Mouse (Mus musculus) forebrain, embryonic 14.5 days (tissue): ENCODE results near the gene Gm20403. TPM values are rescaled to one million over a fixed set of nuclear protein-coding genes. Genes with fewer than 3 reads are reported as not detected.

Source experiments
- ATAC-seq: fragments of 200-750 bp; cut with Nextera tagmentation; 2 replicates; pipeline ENCODE4 v1.8.0; 2017; ENCODE audit warnings: mild to moderate bottlenecking, moderate library complexity
- DNase-seq: peaks from one replicate; pipeline ENCODE4 v3.0.0-alpha.2; 2015; ENCODE audit warnings: low spot score
- H3K27ac ChIP-seq: fragments of 300-500 bp; sonication (generic); 2 replicates; pipeline ENCODE4 v1.5.1; 2014; ENCODE audit warnings: low read depth, mild to moderate bottlenecking, control low read depth, low read length, moderate library complexity
- H3K27me3 ChIP-seq: fragments of 300-500 bp; sonication (generic); replicated peaks from 2 replicates; pipeline ENCODE4 v1.6.1; 2014; ENCODE audit warnings: low read length, control low read depth, mixed read lengths; ENCODE audit not compliant: control insufficient read depth, insufficient read depth
- H3K36me3 ChIP-seq: fragments of 300-500 bp; sonication (generic); 2 replicates; pipeline ENCODE4 v1.6.1; 2014; ENCODE audit warnings: low read length, control low read depth; ENCODE audit not compliant: control insufficient read depth, insufficient read depth
- H3K4me1 ChIP-seq: fragments of 300-500 bp; sonication (generic); 2 replicates; pipeline ENCODE4 v1.6.1; 2014; ENCODE audit warnings: antibody characterized with exemption, low read length, control low read depth; ENCODE audit not compliant: control insufficient read depth, insufficient read depth
- H3K4me2 ChIP-seq: fragments of 300-500 bp; sonication (generic); 2 replicates; pipeline ENCODE4 v1.6.1; 2014; ENCODE audit warnings: mild to moderate bottlenecking, control low read depth, low read length
- H3K4me3 ChIP-seq: fragments of 300-500 bp; sonication (generic); 2 replicates; pipeline ENCODE4 v1.5.1; 2014; ENCODE audit warnings: low read depth, low read length, control low read depth
- H3K9ac ChIP-seq: fragments of 300-500 bp; sonication (generic); 2 replicates; pipeline ENCODE4 v1.6.1; 2014; ENCODE audit warnings: mild to moderate bottlenecking, low read length, control low read depth, moderate library complexity
- H3K9me3 ChIP-seq: fragments of 300-500 bp; sonication (generic); replicated peaks from 2 replicates; pipeline ENCODE4 v1.6.1; 2016; ENCODE audit warnings: low read length, control low read depth, mixed read lengths; ENCODE audit not compliant: control insufficient read depth
- WGBS: fragments of 180-500 bp; shearing (Covaris S2); extraction: QIAGEN DNeasy Blood & Tissue Kit; methylation state at CpG from one replicate; pipeline ENCODE4 v1.1.7; 2014; 5-methylcytosine and 5-hydroxymethylcytosine counted together
- polyA plus RNA-seq: library from polyadenylated mRNA; unstranded; fragments of >200 nt; fragmentation: Nextera tagmentation; extraction: Ambion mirVana; gene quantifications from 2 replicates; pipeline ENCODE4 v1.2.1, GENCODE M21; 2014

The Gm20403 gene
- polyA plus RNA-seq, 1 experiment from 2014 or later: not detected

DNA sequence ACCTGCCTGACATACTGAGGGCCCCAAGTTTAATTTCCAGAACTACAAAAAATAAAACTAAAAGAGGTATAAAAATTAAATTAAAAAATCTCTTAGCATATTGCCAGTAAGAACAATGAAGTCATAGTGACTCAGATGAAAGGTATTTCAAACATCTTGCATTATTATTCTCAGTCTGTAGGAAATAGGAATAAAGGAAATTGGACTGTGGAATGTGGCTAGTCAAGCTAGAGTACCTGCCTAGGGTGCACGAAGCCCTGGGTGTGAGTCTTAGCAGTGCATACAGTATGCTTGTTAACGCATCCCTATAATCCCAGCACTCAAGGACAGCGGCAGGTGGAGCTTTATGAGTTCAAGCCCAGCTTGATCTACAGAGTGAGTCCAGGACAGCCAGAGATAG is 9.6 kb upstream of the Gm20403 start:
- H3K9me3 ChIP-seq: no peaks in the 10 kb centered on the region
- 81% methylated on average over 3 of the region's 3 CpGs for WGBS
- no peaks in the 10 kb centered on the region for H3K4me1 ChIP-seq
- H3K9ac ChIP-seq: no peak overlapping the region
- DNase-seq (no peak), ATAC-seq (no peak)
- H3K27me3 ChIP-seq: no peaks in the 10 kb centered on the region
- no peak overlapping the region for H3K27ac ChIP-seq
- H3K4me3 ChIP-seq: no peak overlapping the region
- no peaks in the 10 kb centered on the region for H3K36me3 ChIP-seq
- H3K4me2 ChIP-seq: no peak overlapping the region

DNA sequence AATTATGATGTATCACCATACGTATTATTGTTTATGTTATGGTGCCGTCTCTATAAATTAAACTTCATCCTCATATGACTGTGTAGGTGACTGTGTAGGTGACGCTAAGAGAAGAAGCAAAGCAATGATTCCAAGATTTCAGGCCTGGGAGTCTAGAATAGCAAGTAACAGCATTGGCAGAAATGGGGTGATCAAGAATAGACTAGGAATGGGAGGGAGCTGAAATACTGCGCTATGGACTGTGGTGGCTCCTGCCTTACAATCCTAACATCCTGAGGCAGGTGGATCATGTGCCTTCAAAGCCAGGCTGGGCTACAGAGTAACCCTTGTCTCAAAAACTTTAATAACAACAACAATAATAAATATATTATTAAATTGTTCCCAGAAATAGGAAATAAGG is 8.1 kb upstream of the Gm20403 start:
- H3K9ac ChIP-seq: no peak overlapping the region
- H3K27me3 ChIP-seq: no peaks in the 10 kb centered on the region
- H3K4me3 ChIP-seq: no peak overlapping the region
- ATAC-seq (no peak), DNase-seq (no peak)
- no peaks in the 10 kb centered on the region for H3K9me3 ChIP-seq
- no peaks in the 10 kb centered on the region for H3K4me1 ChIP-seq
- H3K36me3 ChIP-seq: no peaks in the 10 kb centered on the region
- no peak overlapping the region for H3K4me2 ChIP-seq
- WGBS: 91% methylated on average over 4 of the region's 4 CpGs
- no peak overlapping the region for H3K27ac ChIP-seq

DNA sequence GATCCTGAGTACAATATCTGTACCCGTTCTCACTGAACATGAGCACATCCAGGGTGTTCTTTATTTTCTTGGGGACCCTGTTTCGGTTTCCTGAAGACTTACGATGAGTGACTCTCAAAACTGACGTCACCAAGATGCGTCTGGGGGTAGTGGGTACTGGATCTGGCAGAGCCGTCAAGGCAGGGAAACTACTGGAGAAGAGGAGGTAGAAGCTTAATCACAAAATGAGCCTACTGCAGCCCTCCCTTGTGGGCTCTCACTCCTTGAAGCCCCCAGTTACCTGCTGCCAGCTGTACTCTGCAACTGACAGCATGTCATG is 7.7 kb upstream of the Gm20403 start:
- Histone ChIP-seq H3K4me1 (no peaks in the 10 kb centered on the region), H3K27me3 (no peaks in the 10 kb centered on the region), H3K36me3 (no peaks in the 10 kb centered on the region), H3K9ac (no peak overlapping the region), H3K27ac (no peak overlapping the region), H3K4me3 (no peak overlapping the region), H3K9me3 (no peaks in the 10 kb centered on the region), H3K4me2 (no peak overlapping the region)
- ATAC-seq: no peak
- 85% methylated on average over 6 of the region's 6 CpGs for WGBS
- no peak for DNase-seq

DNA sequence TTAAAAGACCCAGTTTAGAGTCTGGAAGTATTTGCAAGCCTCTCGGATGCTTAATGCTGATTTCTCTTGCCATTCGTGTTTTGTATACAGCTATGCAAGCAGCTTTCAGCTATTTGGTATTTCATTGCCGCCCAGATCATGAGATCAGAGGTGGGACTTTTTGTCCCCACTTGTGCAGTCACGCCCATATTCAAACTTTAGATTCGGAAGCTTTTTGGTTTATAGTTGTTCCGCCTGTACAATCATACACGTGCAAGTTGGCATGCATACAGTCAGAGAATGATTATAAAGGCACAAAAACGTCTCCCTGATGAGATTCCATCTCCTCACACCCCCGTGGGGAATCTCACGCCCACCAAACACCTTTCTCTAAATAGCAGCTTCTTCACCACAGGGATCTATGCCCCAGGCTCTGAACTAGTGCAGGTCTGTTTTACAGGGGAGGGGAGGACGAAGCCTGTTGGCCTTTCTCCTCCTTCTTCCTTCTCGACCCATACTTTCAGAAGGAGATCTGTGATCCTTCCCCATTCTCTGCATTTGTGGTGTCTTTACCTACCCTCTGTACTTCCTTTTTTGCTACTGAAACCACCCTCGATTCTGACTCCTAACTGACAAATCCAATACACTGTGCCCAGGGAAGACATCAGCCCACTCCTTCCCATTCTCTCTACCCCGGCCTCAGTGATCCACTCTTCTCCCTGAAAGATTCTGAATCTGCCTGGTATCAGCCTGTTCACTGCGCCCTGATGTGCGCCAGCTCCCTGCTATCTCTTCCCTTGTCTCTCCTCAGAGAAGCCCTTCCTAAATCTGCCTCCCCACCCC is 7.1 kb upstream of the Gm20403 start:
- no peaks in the 10 kb centered on the region for H3K36me3 ChIP-seq
- ATAC-seq: no peak
- H3K4me3 ChIP-seq: no peak overlapping the region
- H3K9me3 ChIP-seq: no peaks in the 10 kb centered on the region
- DNase-seq: no peak
- H3K27ac ChIP-seq: no peak overlapping the region
- H3K9ac ChIP-seq: no peak overlapping the region
- no peak overlapping the region for H3K4me2 ChIP-seq
- 72% methylated on average over 16 of the region's 16 CpGs for WGBS
- no peaks in the 10 kb centered on the region for H3K4me1 ChIP-seq
- no peaks in the 10 kb centered on the region for H3K27me3 ChIP-seq

- H3K9me3 ChIP-seq: no peaks in the 10 kb centered on the region
- no peak overlapping the region for H3K27ac ChIP-seq
- 96% methylated on average over 3 of the region's 3 CpGs for WGBS
- H3K36me3 ChIP-seq: no peaks in the 10 kb centered on the region
- no peak overlapping the region for H3K4me3 ChIP-seq
- ATAC-seq: no peak
- no peaks in the 10 kb centered on the region for H3K27me3 ChIP-seq
- H3K9ac ChIP-seq: no peak overlapping the region
- no peak overlapping the region for H3K4me2 ChIP-seq
- H3K4me1 ChIP-seq: no peaks in the 10 kb centered on the region
- no peak for DNase-seq
These were observed 6.5 kb upstream of the Gm20403 start for GRCm38 (mm10) chr12:54992814-54993213.

- DNase-seq: no peak
- no peak overlapping the region for H3K9ac ChIP-seq
- no peak overlapping the region for H3K4me3 ChIP-seq
- H3K27me3 ChIP-seq: no peaks in the 10 kb centered on the region
- no peaks in the 10 kb centered on the region for H3K36me3 ChIP-seq
- no peak overlapping the region for H3K27ac ChIP-seq
- 79% methylated on average over 4 of the region's 4 CpGs for WGBS
- ATAC-seq: no peak
- H3K9me3 ChIP-seq: no peaks in the 10 kb centered on the region
- no peak overlapping the region for H3K4me2 ChIP-seq
- peaks cover 2% of the 10 kb centered on the region; the same call in 1 of the 2 replicates for H3K4me1 ChIP-seq
These were observed 2.1 kb upstream of the Gm20403 start for GRCm38 (mm10) chr12:54988323-54988850.

DNA sequence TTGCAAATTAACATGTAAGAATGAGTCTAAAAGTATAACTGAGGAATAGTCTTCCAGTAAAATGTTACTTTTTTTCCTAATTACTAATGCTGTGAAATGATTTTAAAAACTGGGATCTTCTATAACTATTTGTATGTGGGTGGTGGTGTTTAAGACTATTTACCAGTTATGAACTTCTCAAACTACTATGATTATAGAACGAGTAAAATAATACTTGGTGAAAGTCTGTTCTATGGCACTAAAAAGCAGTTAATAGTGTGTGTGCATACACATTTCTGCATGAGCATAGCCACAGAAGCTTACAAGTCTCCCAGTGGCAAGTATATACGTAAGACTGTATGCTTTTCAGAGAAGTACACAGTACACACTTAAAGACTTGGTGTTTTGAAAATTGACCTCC is 827 bp upstream of the Gm20403 start:
- no peaks in the 10 kb centered on the region for H3K36me3 ChIP-seq
- H3K4me2 ChIP-seq: no peak overlapping the region
- H3K27me3 ChIP-seq: no peaks in the 10 kb centered on the region
- H3K4me1 ChIP-seq: peaks cover 2% of the 10 kb centered on the region; the same call in 1 of the 2 replicates
- no peak overlapping the region for H3K27ac ChIP-seq
- DNase-seq (no peak), ATAC-seq (no peak)
- WGBS: 81% methylated on average over 2 of the region's 2 CpGs
- no peak overlapping the region for H3K9ac ChIP-seq
- H3K4me3 ChIP-seq: no peak overlapping the region
- no peaks in the 10 kb centered on the region for H3K9me3 ChIP-seq

- H3K4me3 ChIP-seq: peak overlapping the region; percentile 91
- under 1% methylated on average over 86 of the region's 117 CpGs for WGBS
- DNase-seq: peak; percentile 63
- no peaks in the 10 kb centered on the region for H3K36me3 ChIP-seq
- H3K27me3 ChIP-seq: no peaks in the 10 kb centered on the region
- peak overlapping the region; percentile 82 for H3K4me2 ChIP-seq
- no peaks in the 10 kb centered on the region for H3K9me3 ChIP-seq
- peak; percentile 70 for ATAC-seq
- H3K4me1 ChIP-seq: peaks cover 2% of the 10 kb centered on the region; the same call in 1 of the 2 replicates
- peak overlapping the region; percentile 86 for H3K27ac ChIP-seq
- H3K9ac ChIP-seq: peak overlapping the region; percentile 84
These were observed 875 bp downstream of the Gm20403 start for GRCm38 (mm10) chr12:54985257-54986051.
